In the genomic region with DNA sequence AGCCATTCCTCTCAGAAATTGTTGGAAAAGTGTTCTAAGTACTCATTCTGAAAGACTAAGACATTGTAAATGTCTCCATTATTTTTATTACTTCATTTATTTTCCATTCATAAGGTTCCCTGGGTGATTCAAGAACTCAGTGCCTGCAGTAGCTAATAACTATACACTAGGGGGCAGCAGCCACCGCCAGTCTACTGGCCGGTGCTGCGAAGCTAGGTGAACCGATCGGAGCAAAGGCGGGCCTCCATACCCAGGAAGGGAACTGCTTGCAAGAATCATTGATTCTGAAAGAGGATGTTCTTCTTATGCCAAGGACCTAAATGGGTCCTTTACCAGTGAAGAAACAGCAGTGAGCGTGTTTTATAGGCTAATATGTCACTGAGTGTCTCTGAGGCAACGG, we compare ENCODE assay signal across 8 mouse cellular contexts. TPM values are rescaled to one million over a fixed set of nuclear protein-coding genes. Genes with fewer than 3 reads are reported as not detected.
DNase-seq lines count a peak whose midpoint lies in the region; ATAC-seq and TF ChIP-seq lines count a peak whose summit lies in the region.

No protein-coding gene starts in this region.

- no peak overlapping the region for H3K9ac ChIP-seq in intestine, embryonic 15.5 days
- H3K9ac ChIP-seq in midbrain, postnatal 0 days (replicated peaks; ENCODE audit: low read length, poor library complexity, severe bottlenecking) = no peak overlapping the region

- peak; percentile 78 for DNase-seq in right cerebral cortex, adult 18-20 months
- no peak for DNase-seq in right cerebral cortex, postnatal 36 days (ENCODE audit: low spot score in 2 of 2)
- DNase-seq in gastrocnemius, postnatal 25 days = peak; percentile 52
- DNase-seq in left cerebral cortex, postnatal 36 days (ENCODE audit: low spot score in 2 of 2) = peak; percentile 65
- peak; percentile 88 for DNase-seq in midbrain, postnatal 0 days (ENCODE audit: low spot score)
- peak; percentile 89 for DNase-seq in splenic B cell, adult 2 months (ENCODE audit: low read depth, low spot score)

- intact Hi-C loops in left cerebral cortex, postnatal 36 days (cut with DNase I) = loop anchor here (1.0 to 5.0 kb wide), 2 partner anchors 441 to 582 kb away; no protein-coding TSS in a partner anchor

- no peaks in the 10 kb centered on the region for H3K4me1 ChIP-seq in intestine, embryonic 15.5 days (replicated peaks)
- H3K4me1 ChIP-seq in midbrain, postnatal 0 days (ENCODE audit: insufficient read depth, low read length) = no peaks in the 10 kb centered on the region

- 16% methylated on average over 8 of the region's 8 CpGs for WGBS in intestine, embryonic 15.5 days
- 18% methylated on average over 8 of the region's 8 CpGs for WGBS in midbrain, postnatal 0 days

- H3K4me2 ChIP-seq in intestine, embryonic 15.5 days (replicated peaks) = no peak overlapping the region
- no peak overlapping the region for H3K4me2 ChIP-seq in midbrain, postnatal 0 days (ENCODE audit: low read depth, low read length, poor library complexity, severe bottlenecking)

- H3K36me3 ChIP-seq in intestine, embryonic 15.5 days = no peaks in the 10 kb centered on the region
- no peaks in the 10 kb centered on the region for H3K36me3 ChIP-seq in midbrain, postnatal 0 days (ENCODE audit: insufficient read depth, low read length)
- H3K36me3 ChIP-seq in splenic B cell, adult 2 months (ENCODE audit: control insufficient read depth, insufficient read depth, low read length, poor library complexity, severe bottlenecking) = no peaks in the 10 kb centered on the region

- H3K27ac ChIP-seq in intestine, embryonic 15.5 days = no peak overlapping the region
- H3K27ac ChIP-seq in midbrain, postnatal 0 days (ENCODE audit: low read depth, low read length) = no peak overlapping the region

- TF ChIP-seq CTCF in midbrain, postnatal 0 days (IDR thresholded peaks at IDR 0.05) = peak; percentile 96

- no peaks in the 10 kb centered on the region for H3K27me3 ChIP-seq in intestine, embryonic 15.5 days (replicated peaks)
- no peaks in the 10 kb centered on the region for H3K27me3 ChIP-seq in midbrain, postnatal 0 days (ENCODE audit: insufficient read depth, low read length)
- H3K27me3 ChIP-seq in splenic B cell, adult 2 months (ENCODE audit: control insufficient read depth, insufficient read depth, low read length, poor library complexity, severe bottlenecking) = no peaks in the 10 kb centered on the region

- H3K4me3 ChIP-seq in intestine, embryonic 15.5 days (replicated peaks) = no peak overlapping the region
- no peak overlapping the region for H3K4me3 ChIP-seq in midbrain, postnatal 0 days (ENCODE audit: low read depth, low read length)

- peak; percentile 98 for ATAC-seq in common myeloid progenitor, adult 5-6 weeks (replicated peaks; ENCODE audit: low read depth, poor library complexity, severe bottlenecking)
- peak; percentile 70 for ATAC-seq in intestine, embryonic 15.5 days
- no peak for ATAC-seq in midbrain, postnatal 0 days (ENCODE audit: low FRiP score)

- no peaks in the 10 kb centered on the region for H3K9me3 ChIP-seq in intestine, embryonic 15.5 days
- no peaks in the 10 kb centered on the region for H3K9me3 ChIP-seq in midbrain, postnatal 0 days (ENCODE audit: low read length)

RNA-seq across cellular contexts. Expression of gene Bhlhe41, which starts 35.2 kb away (rescaled TPM):
- total RNA-seq in common myeloid progenitor, adult 5-6 weeks (2017) = under 0.01 TPM in 1 of 2 replicates, not detected in the other
- 10 to 100 TPM; 21.1 to 40.6 TPM for total RNA-seq in gastrocnemius, postnatal 25 days (2021)
- polyA plus RNA-seq in intestine, embryonic 15.5 days (2015; fragmentation: Nextera tagmentation; extraction: Ambion mirVana) = 0.82 and 1.3 TPM in 2 replicates
- total RNA-seq in left cerebral cortex, postnatal 36 days (2021) = 10 to 100 TPM; 31.8 to 33.9 TPM
- total RNA-seq in midbrain, postnatal 0 days (2014; rRNA removed) = 6.3 and 6.4 TPM in 2 replicates
- 7.3 and 8.3 TPM in 2 replicates for polyA plus RNA-seq in midbrain, postnatal 0 days (2015; fragmentation: Nextera tagmentation; extraction: Ambion mirVana)

Comparison
In these comparisons a context has a peak if more than half of its experiments do, and no peak if none do; other contexts are left out.
1. DNase-seq: peak in right cerebral cortex, adult 18-20 months (single experiment), gastrocnemius, postnatal 25 days (single experiment), left cerebral cortex, postnatal 36 days (2 of 2), midbrain, postnatal 0 days (single experiment) and splenic B cell, adult 2 months (single experiment); none in right cerebral cortex, postnatal 36 days (0 of 2).